Mouse (Mus musculus): ENCODE measurements around the gene Chn1. TPM values are rescaled to one million over a fixed set of nuclear protein-coding genes. Genes with fewer than 3 reads are reported as not detected.

Chn1 gene
- polyA plus RNA-seq, 1 experiment from 2014 or later: 26.1 TPM

DNA sequence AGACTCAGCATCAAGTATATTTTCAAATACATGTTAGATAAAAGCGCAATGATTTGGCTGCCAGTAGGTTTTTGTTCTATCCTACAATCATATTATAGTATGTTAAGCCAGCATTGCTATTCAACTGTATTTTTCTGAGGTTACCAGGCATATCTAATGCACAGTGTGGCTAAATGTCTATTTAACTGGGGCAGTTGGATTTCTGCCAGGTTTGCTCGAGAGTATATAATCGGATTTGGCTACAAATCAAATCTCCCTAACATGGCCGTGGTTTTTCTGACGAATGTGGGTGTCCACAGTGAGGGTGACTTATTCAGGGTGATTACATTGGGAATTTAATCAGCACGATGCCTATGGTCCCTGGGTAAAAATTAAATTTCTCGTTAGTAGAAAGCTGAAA, 4.7 kb upstream of the Chn1 start:
- Histone ChIP-seq H3K9ac (no peak overlapping the region), H3K27me3 (no peaks in the 10 kb centered on the region), H3K27ac (no peak overlapping the region), H3K4me3 (no peak overlapping the region), H3K4me1 (peaks cover 12% of the 10 kb centered on the region), H3K9me3 (no peaks in the 10 kb centered on the region), H3K36me3 (no peaks in the 10 kb centered on the region), H3K4me2 (replicated peaks) (no peak overlapping the region)
- no peak for ATAC-seq (ENCODE audit: low FRiP score, low read depth)
- 55% methylated on average over 7 of the region's 7 CpGs for WGBS

DNA sequence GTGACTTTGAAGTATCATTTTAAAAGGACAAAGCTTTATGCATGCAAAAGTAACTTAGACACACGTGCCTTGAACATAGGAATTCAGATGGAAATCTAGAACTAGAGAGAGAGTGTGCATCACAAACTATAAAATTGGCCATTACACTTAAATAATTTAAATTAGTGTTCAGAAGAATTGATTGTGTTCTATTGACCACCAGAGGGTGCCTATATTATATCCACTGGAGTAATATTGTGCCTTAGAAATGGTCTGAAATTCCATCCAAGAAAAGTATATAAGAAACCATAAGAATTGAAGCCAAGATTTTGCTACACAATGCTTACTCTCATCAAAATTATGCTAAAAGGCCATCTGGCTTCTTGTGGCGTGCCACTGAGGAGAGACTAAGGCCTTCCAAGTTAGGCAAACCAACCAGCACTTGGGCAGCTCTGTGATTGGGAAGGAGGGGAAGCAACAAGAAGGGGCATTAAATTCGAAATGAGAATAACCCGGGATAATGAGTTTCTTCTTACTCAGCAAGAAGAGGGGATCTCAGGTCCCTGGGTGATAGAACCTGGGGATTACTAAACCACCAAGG, 4.0 kb upstream of the Chn1 start:
- H3K36me3 ChIP-seq: no peaks in the 10 kb centered on the region
- WGBS: 73% methylated on average over 4 of the region's 4 CpGs
- H3K9me3 ChIP-seq: no peaks in the 10 kb centered on the region
- H3K9ac ChIP-seq: no peak overlapping the region
- no peak overlapping the region for H3K4me3 ChIP-seq
- H3K27me3 ChIP-seq: no peaks in the 10 kb centered on the region
- peaks cover 16% of the 10 kb centered on the region for H3K4me1 ChIP-seq
- ATAC-seq (ENCODE audit: low FRiP score, low read depth): no peak
- H3K4me2 ChIP-seq (replicated peaks): no peak overlapping the region
- no peak overlapping the region for H3K27ac ChIP-seq

DNA sequence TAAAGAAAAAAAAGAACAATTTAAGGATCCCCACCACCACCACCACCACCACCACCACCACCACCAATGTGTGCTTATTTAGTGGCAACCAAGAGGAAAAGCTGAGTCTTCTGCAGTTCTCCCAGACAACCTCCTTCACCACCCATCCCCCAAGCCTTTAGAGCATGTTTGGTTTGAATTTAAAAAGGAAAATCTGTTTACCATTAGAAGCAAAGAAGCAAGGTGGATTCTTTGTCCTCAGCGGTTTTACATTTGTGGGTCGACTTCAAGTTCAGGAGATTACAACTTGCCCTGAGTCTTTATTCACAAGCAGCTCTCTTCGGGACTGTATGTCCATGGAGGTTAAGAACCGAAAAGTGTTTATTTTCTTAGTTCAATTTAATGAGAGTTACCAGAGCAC, 1.8 kb upstream of the Chn1 start:
- Histone ChIP-seq H3K4me3 (no peak overlapping the region), H3K36me3 (no peaks in the 10 kb centered on the region), H3K27me3 (no peaks in the 10 kb centered on the region), H3K27ac (no peak overlapping the region), H3K4me2 (replicated peaks) (no peak overlapping the region), H3K9ac (no peak overlapping the region), H3K4me1 (peaks cover 34% of the 10 kb centered on the region), H3K9me3 (no peaks in the 10 kb centered on the region)
- ATAC-seq (ENCODE audit: low FRiP score, low read depth): no peak
- 17% methylated on average over 4 of the region's 4 CpGs for WGBS

DNA sequence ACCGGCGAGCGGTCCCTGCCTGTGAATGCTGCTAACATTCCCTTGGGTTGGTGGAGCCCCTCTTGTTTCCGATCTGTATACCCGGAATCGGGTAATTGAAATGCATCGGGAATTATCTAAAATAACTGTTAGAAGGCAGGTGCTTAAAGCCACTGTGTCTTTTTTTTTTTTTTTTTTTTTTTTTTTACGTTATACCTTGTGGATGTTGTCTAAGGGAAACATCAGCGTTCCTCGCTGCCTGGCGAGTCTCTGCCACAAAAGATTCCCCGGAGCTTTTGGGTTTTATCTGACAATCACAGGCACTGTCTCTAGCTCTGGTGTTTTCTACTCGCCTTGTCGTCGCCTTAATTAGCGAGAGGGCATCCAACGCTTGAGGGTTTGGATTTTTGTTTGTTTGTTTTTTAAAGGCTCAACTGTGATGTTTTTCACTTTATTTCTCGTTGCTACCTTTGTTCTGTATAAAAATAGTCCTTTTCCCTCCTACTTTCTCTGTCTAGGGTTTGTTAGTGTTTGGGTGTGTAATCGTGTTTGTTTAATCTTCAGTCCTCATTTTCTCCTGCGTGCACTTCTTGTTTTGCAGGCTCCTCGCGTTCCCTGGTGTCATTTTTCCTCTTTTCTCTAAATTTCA, 651 bp upstream of the Chn1 start:
- Histone ChIP-seq H3K27me3 (no peaks in the 10 kb centered on the region), H3K4me2 (replicated peaks) (peak overlapping the region; percentile 74), H3K27ac (no peak overlapping the region), H3K36me3 (no peaks in the 10 kb centered on the region), H3K4me3 (peak overlapping the region; percentile 82), H3K9me3 (no peaks in the 10 kb centered on the region), H3K9ac (peak overlapping the region; percentile 86), H3K4me1 (peaks cover 34% of the 10 kb centered on the region)
- WGBS: under 1% methylated on average over 22 of the region's 22 CpGs
- no peak for ATAC-seq (ENCODE audit: low FRiP score, low read depth)

DNA sequence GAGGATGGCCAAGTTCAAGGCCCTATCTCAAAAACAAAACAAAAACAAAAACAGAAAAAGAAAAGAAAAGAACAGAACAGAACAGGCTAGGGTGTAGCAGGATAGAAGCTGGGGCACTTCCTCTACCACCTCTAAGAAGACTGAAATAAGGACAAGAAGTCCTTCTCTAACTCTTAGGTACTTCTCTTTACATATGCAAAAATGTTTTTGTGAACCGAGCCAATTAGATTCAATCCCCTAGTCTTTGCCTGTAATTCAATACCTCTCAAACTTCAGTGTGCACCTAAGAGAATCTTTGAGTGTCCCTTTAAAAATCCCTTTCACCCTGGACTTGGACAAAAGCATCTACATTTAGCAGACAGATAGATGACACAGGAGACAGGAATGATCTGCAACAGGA, 2.2 kb downstream of the Chn1 start:
- H3K27ac ChIP-seq: no peak overlapping the region
- H3K4me2 ChIP-seq (replicated peaks): peak overlapping the region; percentile 74
- peaks cover 34% of the 10 kb centered on the region for H3K4me1 ChIP-seq
- H3K9ac ChIP-seq: peak overlapping the region; percentile 14; the same call in 1 of the 2 replicates
- ATAC-seq (ENCODE audit: low FRiP score, low read depth): no peak
- no peak overlapping the region for H3K4me3 ChIP-seq
- H3K36me3 ChIP-seq: no peaks in the 10 kb centered on the region
- no peaks in the 10 kb centered on the region for H3K9me3 ChIP-seq
- H3K27me3 ChIP-seq: no peaks in the 10 kb centered on the region
- WGBS: 29% methylated on average over 1 of the region's 1 CpGs

DNA sequence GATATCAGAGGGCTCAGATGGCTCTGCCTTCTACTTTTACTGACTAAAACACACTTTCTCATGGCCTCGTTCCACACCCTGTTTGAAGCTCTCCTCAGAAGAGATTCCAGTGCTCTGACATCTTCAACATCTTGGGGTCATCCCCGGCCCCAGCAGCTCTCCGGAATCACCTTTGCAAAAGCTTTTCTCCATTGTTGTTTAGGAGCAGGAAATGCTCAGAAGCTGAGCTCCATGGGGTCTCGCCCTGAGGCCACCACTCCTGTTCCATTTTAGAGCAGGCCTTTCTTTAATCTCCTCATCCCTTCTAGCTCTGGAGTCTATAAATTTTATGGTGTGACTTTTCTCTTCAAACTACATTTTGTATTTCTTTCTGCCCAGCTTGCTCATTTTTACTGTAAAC, 6.5 kb downstream of the Chn1 start:
- H3K4me3 ChIP-seq: no peak overlapping the region
- 47% methylated on average over 4 of the region's 4 CpGs for WGBS
- no peaks in the 10 kb centered on the region for H3K36me3 ChIP-seq
- no peak for ATAC-seq (ENCODE audit: low FRiP score, low read depth)
- H3K4me1 ChIP-seq: peaks cover 20% of the 10 kb centered on the region
- no peaks in the 10 kb centered on the region for H3K27me3 ChIP-seq
- no peak overlapping the region for H3K27ac ChIP-seq
- no peaks in the 10 kb centered on the region for H3K9me3 ChIP-seq
- no peak overlapping the region for H3K4me2 ChIP-seq (replicated peaks)
- no peak overlapping the region for H3K9ac ChIP-seq

DNA sequence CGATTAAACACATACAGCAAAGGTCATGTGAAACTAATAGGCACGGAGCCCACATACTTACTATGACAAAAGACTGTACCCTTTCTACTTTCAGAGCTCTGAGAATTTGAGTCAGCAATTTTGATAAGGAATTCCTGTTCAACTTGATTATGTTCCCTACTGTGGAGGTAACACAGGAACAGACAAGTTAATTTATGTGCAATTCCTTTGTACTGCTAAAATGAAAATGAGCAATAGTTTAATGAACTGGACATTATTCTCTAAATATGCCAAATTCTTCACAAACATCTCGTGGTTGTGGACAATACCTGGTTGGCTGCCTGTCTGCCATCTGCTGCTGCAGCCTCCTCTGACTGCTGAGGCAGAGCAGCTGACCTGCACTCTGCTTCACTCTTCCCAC, 11.6 kb downstream of the Chn1 start:
- Histone ChIP-seq H3K9me3 (no peaks in the 10 kb centered on the region), H3K4me1 (peaks cover 6% of the 10 kb centered on the region; the same call in 1 of the 2 replicates), H3K27me3 (no peaks in the 10 kb centered on the region), H3K27ac (no peak overlapping the region), H3K9ac (no peak overlapping the region), H3K36me3 (no peaks in the 10 kb centered on the region), H3K4me2 (replicated peaks) (no peak overlapping the region), H3K4me3 (no peak overlapping the region)
- ATAC-seq (ENCODE audit: low FRiP score, low read depth): no peak
- 62% methylated on average over 3 of the region's 3 CpGs for WGBS

DNA sequence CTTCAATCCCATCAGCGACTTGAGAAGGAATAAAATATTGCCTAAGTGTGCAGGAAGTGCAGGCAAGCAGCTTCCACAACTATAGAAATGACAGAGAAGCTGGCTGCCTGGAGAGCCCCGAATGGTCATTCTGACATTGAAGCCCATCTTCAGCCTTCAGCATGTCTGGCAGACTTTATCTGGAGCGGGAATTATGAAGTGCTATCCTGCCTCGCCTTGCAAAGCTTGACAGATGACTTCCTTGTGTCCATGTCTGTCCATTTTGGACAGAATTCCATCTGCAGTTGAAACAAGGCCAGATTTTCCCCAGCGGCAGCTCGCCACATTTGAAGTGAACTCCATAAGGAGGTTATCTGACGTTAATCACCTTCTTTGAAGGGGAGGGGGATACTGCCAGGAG, 15.2 kb downstream of the Chn1 start:
- H3K4me2 ChIP-seq (replicated peaks): no peak overlapping the region
- 0 out of 2 replicates have a peak, but pooled peaks cover 5% of the 10 kb centered on the region for H3K36me3 ChIP-seq
- ATAC-seq (ENCODE audit: low FRiP score, low read depth): no peak
- peaks cover 8% of the 10 kb centered on the region; the same call in 1 of the 2 replicates for H3K9me3 ChIP-seq
- H3K9ac ChIP-seq: no peak overlapping the region
- H3K4me3 ChIP-seq: no peak overlapping the region
- no peak overlapping the region for H3K27ac ChIP-seq
- 78% methylated on average over 7 of the region's 7 CpGs for WGBS
- H3K27me3 ChIP-seq: no peaks in the 10 kb centered on the region
- H3K4me1 ChIP-seq: peaks cover 6% of the 10 kb centered on the region; the same call in 1 of the 2 replicates

DNA sequence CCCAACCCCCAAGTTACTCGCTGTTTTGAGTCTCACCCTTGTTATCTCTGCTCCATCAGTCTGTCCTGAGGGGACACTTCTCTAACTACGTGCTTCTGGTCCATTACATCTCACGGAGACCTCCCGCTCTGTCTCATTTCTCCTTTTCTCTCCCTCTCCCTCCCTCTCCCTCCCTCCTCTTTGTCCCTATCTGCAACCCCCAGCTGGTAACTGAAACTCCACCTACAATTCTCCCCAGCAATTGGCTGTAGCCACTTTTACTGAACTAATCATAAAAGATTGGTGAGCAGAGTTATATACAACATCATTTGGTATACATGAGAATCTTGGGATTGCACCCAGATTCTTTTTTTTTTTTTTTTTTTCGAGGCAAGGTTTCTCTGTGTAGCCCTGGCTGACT, 16.1 kb downstream of the Chn1 start:
- no peak for ATAC-seq (ENCODE audit: low FRiP score, low read depth)
- Histone ChIP-seq H3K27me3 (no peaks in the 10 kb centered on the region), H3K9ac (no peak overlapping the region), H3K27ac (no peak overlapping the region), H3K4me2 (replicated peaks) (no peak overlapping the region), H3K4me3 (no peak overlapping the region), H3K4me1 (no peaks in the 10 kb centered on the region), H3K9me3 (peaks cover 11% of the 10 kb centered on the region; the same call in 1 of the 2 replicates), H3K36me3 (0 out of 2 replicates have a peak, but pooled peaks cover 7% of the 10 kb centered on the region)
- 78% methylated on average over 5 of the region's 5 CpGs for WGBS

DNA sequence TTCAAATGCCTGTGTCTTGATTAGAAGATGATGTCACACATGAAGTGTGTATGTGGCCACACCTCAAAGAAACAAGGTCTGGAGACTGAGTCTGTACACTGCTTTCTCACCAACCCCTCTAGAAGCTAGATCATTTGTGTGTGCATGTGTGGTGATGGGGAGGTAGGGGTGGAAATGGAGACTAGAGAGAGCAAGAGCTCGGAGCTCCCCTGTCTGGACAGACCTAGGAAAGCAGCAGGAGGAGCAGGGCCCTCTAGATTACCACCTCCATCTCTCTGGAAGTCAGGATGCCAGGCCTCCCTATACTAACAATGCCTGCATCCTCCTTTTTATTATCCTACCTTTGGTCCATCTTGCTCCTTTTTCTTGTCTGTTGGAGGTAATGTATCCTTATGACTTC, 27.8 kb downstream of the Chn1 start:
- 100% methylated on average over 1 of the region's 1 CpGs for WGBS
- no peak for ATAC-seq (ENCODE audit: low FRiP score, low read depth)
- Histone ChIP-seq H3K27me3 (no peaks in the 10 kb centered on the region), H3K4me1 (no peaks in the 10 kb centered on the region), H3K27ac (no peak overlapping the region), H3K9me3 (no peaks in the 10 kb centered on the region), H3K4me3 (no peak overlapping the region), H3K9ac (no peak overlapping the region), H3K36me3 (no peaks in the 10 kb centered on the region), H3K4me2 (replicated peaks) (no peak overlapping the region)

DNA sequence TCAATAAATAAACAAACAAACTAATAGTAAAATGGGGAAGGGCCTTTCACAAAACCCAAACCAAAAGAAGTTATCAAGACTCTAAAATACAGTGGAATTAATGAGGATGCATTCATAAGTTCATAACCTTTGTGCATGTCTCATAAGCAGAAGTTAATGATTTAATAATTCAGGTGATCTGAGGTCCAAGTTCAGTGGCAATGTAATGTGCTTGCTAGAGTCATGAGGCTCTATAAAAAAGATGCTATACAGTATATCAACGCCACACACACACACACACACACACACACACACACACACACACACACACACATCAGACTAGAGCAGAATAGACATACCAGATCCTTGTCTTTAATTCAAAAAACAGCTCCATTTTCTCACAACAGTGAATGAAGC, 28.8 kb downstream of the Chn1 start:
- Histone ChIP-seq H3K4me1 (no peaks in the 10 kb centered on the region), H3K9me3 (no peaks in the 10 kb centered on the region), H3K27me3 (no peaks in the 10 kb centered on the region), H3K9ac (no peak overlapping the region), H3K36me3 (no peaks in the 10 kb centered on the region), H3K4me3 (no peak overlapping the region), H3K4me2 (replicated peaks) (no peak overlapping the region), H3K27ac (no peak overlapping the region)
- ATAC-seq (ENCODE audit: low FRiP score, low read depth): no peak
- WGBS: 100% methylated on average over 1 of the region's 1 CpGs

DNA sequence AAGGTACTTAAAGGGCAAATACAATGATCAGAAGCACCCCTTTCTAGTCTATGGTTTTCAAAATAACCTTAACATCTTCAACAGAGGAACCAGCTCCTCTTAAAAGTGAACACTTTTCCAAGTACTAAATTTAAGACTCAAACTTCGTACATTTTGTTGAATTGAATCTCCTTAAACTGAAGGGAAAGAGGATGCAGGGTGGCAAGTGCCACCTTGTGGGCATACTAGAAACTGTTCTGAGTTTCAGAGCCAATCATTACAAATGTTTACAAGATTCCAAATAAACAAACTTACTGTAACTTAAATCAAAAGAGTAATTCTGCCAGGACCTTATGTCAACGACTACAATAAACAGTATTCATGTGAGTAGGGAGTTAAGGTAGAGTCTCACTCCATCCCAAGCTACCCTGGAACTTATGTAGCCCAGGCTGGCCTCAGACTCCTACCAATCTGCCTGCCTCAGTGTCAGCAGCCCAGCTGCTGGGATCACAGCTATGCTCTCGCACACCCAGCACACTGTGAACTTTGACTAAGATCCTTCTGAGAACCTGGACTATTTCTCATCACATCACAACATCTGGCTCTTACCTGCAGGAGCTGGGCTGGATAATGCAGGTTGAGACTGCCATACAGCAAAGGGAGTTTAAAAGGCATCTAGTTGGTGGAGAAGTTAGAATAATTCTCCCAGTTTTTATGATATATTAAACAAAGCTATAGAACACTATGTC, 29.3 kb downstream of the Chn1 start:
- Histone ChIP-seq H3K9me3 (no peaks in the 10 kb centered on the region), H3K4me1 (no peaks in the 10 kb centered on the region), H3K9ac (no peak overlapping the region), H3K27ac (no peak overlapping the region), H3K4me3 (no peak overlapping the region), H3K36me3 (no peaks in the 10 kb centered on the region), H3K27me3 (no peaks in the 10 kb centered on the region), H3K4me2 (replicated peaks) (no peak overlapping the region)
- ATAC-seq (ENCODE audit: low FRiP score, low read depth): no peak
- 51% methylated on average over 3 of the region's 3 CpGs for WGBS
